Mouse (Mus musculus) activated CD4-positive, CD25-positive, alpha-beta regulatory T cell, adult 4 months (primary cell): ENCODE results near the gene Mafb. TPM values are rescaled to one million over a fixed set of nuclear protein-coding genes. Genes with fewer than 3 reads are reported as not detected.

Source experiments
- ATAC-seq: one replicate; pipeline ENCODE4 v1.8.0; 2017
- polyA plus RNA-seq, 2 experiments: library from polyadenylated mRNA; unstranded; fragments of 100-300 nt; shearing (Covaris generic); gene quantifications; one replicate each; pipeline ENCODE4 v1.2.1; 2017

Mafb gene
- polyA plus RNA-seq, 2 experiments from 2014 or later: not detected

- no peak for ATAC-seq
These were observed 41.7 kb downstream of the Mafb start for GRCm38 (mm10) chr2:160325105-160325644.

- ATAC-seq: no peak
These were observed 45.0 kb downstream of the Mafb start for GRCm38 (mm10) chr2:160321829-160322228.

GRCm38 (mm10) chr2:160318255-160318654 is 48.6 kb downstream of the Mafb start:
- no peak for ATAC-seq

Other genes starting within 250 kb of the Mafb start
- not detected for gene Gm826, start 32.9 kb downstream of the Mafb start, polyA plus RNA-seq